Comparison of ENCODE assay signal across 8 mouse cellular contexts in the genomic region with DNA sequence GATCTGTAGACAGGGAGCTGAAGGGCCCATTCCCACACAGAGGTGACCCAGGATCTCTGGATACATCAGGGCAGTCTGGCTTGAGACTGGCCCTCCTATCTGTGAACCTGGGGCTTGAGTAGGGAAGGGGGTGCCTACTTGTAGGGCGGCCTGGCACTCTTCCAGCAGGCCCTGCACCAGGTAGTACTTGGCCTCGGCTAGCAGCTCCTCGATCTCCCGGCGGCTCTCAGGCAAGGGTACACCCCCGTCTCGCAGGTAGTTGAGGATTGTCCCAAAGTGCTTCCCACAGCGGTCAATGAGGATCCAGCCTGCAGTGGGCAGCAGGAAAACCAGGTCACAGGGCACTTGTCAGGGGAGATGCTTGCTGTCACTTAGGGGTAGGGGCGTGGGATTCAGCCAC. TPM values are rescaled to one million over a fixed set of nuclear protein-coding genes. Genes with fewer than 3 reads are reported as not detected.
DNase-seq lines count a peak whose midpoint lies in the region; ATAC-seq and TF ChIP-seq lines count a peak whose summit lies in the region.

No protein-coding gene starts in this region.

- H3K36me3 ChIP-seq in heart, embryonic 16.5 days (ENCODE audit: control insufficient read depth, insufficient read depth): peaks cover 45% of the 10 kb centered on the region
- H3K36me3 ChIP-seq in spleen, adult 2 months (ENCODE audit: control insufficient read depth, insufficient read depth, low read length): peaks cover 63% of the 10 kb centered on the region
- peaks cover 37% of the 10 kb centered on the region for H3K36me3 ChIP-seq in limb, embryonic 11.5 days (ENCODE audit: control insufficient read depth, insufficient read depth, low read length)

- TF ChIP-seq POLR2A in spleen, adult 2 months (IDR thresholded peaks at IDR 0.05; ENCODE audit: low read depth, low read length): no peak

- H3K9ac ChIP-seq in heart, embryonic 16.5 days (ENCODE audit: low read length): peak overlapping the region; percentile 3; the same call in 1 of the 2 replicates
- no peak overlapping the region for H3K9ac ChIP-seq in limb, embryonic 11.5 days (ENCODE audit: low read length)

- no peaks in the 10 kb centered on the region for H3K9me3 ChIP-seq in heart, embryonic 16.5 days (replicated peaks; ENCODE audit: control insufficient read depth, low read length)
- H3K9me3 ChIP-seq in limb, embryonic 11.5 days (ENCODE audit: control insufficient read depth, low read length): no peaks in the 10 kb centered on the region

- H3K4me1 ChIP-seq in heart, embryonic 16.5 days (ENCODE audit: control insufficient read depth, insufficient read depth, low read length): peaks cover 52% of the 10 kb centered on the region
- H3K4me1 ChIP-seq in spleen, adult 2 months (ENCODE audit: control insufficient read depth, insufficient read depth, insufficient read length): peaks cover 9% of the 10 kb centered on the region; the same call in 1 of the 2 replicates
- peaks cover 38% of the 10 kb centered on the region for H3K4me1 ChIP-seq in limb, embryonic 11.5 days (ENCODE audit: control insufficient read depth, insufficient read depth, low read length)

- no peak overlapping the region for H3K4me3 ChIP-seq in heart, embryonic 16.5 days (ENCODE audit: low read length)
- H3K4me3 ChIP-seq in spleen, adult 2 months (ENCODE audit: extremely low read depth, insufficient read depth, insufficient read length): no peak overlapping the region
- H3K4me3 ChIP-seq in limb, embryonic 11.5 days (ENCODE audit: low read depth, low read length): no peak overlapping the region

- peak overlapping the region; percentile 80 for H3K27ac ChIP-seq in heart, embryonic 16.5 days (ENCODE audit: low read length)
- H3K27ac ChIP-seq in spleen, adult 2 months (ENCODE audit: insufficient read depth, low read length): peak overlapping the region; percentile 58
- peak overlapping the region; percentile 66 for H3K27ac ChIP-seq in limb, embryonic 11.5 days (replicated peaks; ENCODE audit: low read depth, low read length)

- TF ChIP-seq CTCF in spleen, adult 2 months (IDR thresholded peaks at IDR 0.05; ENCODE audit: extremely low read depth, insufficient read depth, insufficient read length, insufficient replicate concordance): no peak

- no peak for ATAC-seq in heart, embryonic 16.5 days (replicated peaks; ENCODE audit: extremely low read depth, insufficient read depth, low FRiP score)
- ATAC-seq in limb, embryonic 11.5 days (ENCODE audit: insufficient number of reproducible peaks, low FRiP score, low TSS enrichment, low read depth): no peak
- ATAC-seq in cerebellum, adult (ENCODE audit: insufficient number of reproducible peaks, low FRiP score, low TSS enrichment): no peak

- no peaks in the 10 kb centered on the region for H3K27me3 ChIP-seq in heart, embryonic 16.5 days (ENCODE audit: control insufficient read depth, insufficient read depth, low read length)
- no peaks in the 10 kb centered on the region for H3K27me3 ChIP-seq in spleen, adult 2 months (ENCODE audit: control insufficient read depth, insufficient read depth, low read length)
- no peaks in the 10 kb centered on the region for H3K27me3 ChIP-seq in limb, embryonic 11.5 days (ENCODE audit: control insufficient read depth, insufficient read depth, low read length)

- WGBS in heart, embryonic 16.5 days: 65% methylated on average over 9 of the region's 9 CpGs
- 87% methylated on average over 9 of the region's 9 CpGs for WGBS in spleen, adult 2 months
- 66% methylated on average over 9 of the region's 9 CpGs for WGBS in limb, embryonic 11.5 days

- H3K4me2 ChIP-seq in heart, embryonic 16.5 days (ENCODE audit: low read depth, low read length): 0 out of 2 replicates have a peak overlapping the region, but pooled peaks have one; percentile 11
- H3K4me2 ChIP-seq in limb, embryonic 11.5 days (ENCODE audit: low read depth, severe bottlenecking): no peak overlapping the region; the same call in 1 of the 2 replicates

- DNase-seq in heart, adult 9 months (ENCODE audit: low spot score in 2 of 2): no peak
- DNase-seq in spleen, adult 2 months (ENCODE audit: low read depth in 1 of 2, low spot score in 2 of 2): no peak
- DNase-seq in spleen, postnatal 4 days (ENCODE audit: low spot score in 2 of 2): no peak
- DNase-seq in limb, embryonic 11.5 days (ENCODE audit: low spot score): no peak
- DNase-seq in adrenal gland, postnatal 10 days: no peak
- DNase-seq in urinary bladder, postnatal 14 days (ENCODE audit: low spot score): no peak

RNA-seq across cellular contexts. Expression of a gene that starts 10.4 kb away (rescaled TPM):
- polyA plus RNA-seq in heart, embryonic 16.5 days (2015; fragmentation: Nextera tagmentation; extraction: Ambion mirVana): 112 and 119 TPM in 2 replicates
- polyA plus RNA-seq in spleen, adult 2 months (2012; rRNA removed): 64.4 and 76.5 TPM in 2 replicates
- 81.9 and 88.6 TPM in 2 replicates for polyA plus RNA-seq in limb, embryonic 11.5 days (2014; fragmentation: Nextera tagmentation; extraction: Ambion mirVana)
- 10 to 100 TPM; 63.5 to 69.7 TPM for total RNA-seq in adrenal gland, postnatal 10 days (2021)

RNA-seq across cellular contexts. Expression of a gene that starts 10.5 kb away (rescaled TPM):
- polyA plus RNA-seq in heart, embryonic 16.5 days (2015; fragmentation: Nextera tagmentation; extraction: Ambion mirVana): 44.2 and 50.9 TPM in 2 replicates
- 44.4 and 53.1 TPM in 2 replicates for polyA plus RNA-seq in spleen, adult 2 months (2012; rRNA removed)
- polyA plus RNA-seq in limb, embryonic 11.5 days (2014; fragmentation: Nextera tagmentation; extraction: Ambion mirVana): 48.4 and 54.1 TPM in 2 replicates
- total RNA-seq in adrenal gland, postnatal 10 days (2021): 10 to 100 TPM; 65.9 to 79.5 TPM
